Mouse (Mus musculus) layer of hippocampus, postnatal 10 days (tissue): ENCODE measurements around the gene Bod1. TPM values are rescaled to one million over a fixed set of nuclear protein-coding genes. Genes with fewer than 3 reads are reported as not detected.

Experiments
- total RNA-seq, 2 experiments: library from RNA; stranded (reverse); gene quantifications; 2 replicates each; pipeline ENCODE4 v1.2.3; 2021

The Bod1 gene
- total RNA-seq, 2 experiments from 2014 or later, result 85.7 to 92.4 TPM

Other genes starting within 250 kb of the Bod1 start
- gene Cpeb4, start 200.3 kb upstream of the Bod1 start, total RNA-seq, result 100 to 1,000 TPM; 134 to 142 TPM